Mouse (Mus musculus): ENCODE data around the gene Nub1. TPM values are rescaled to one million over a fixed set of nuclear protein-coding genes. Genes with fewer than 3 reads are reported as not detected.
"Not testable (repeated sequence)": the region's sequence is repeated elsewhere in the genome, so short reads cannot be mapped to it uniquely, and the experiment has no call there.

The Nub1 gene
- total RNA-seq, 2 experiments from 2014 or later, result 30.0 to 33.6 TPM

- intact Hi-C loops (cut with DNase I), result loop anchor here (5.0 kb wide), 1 partner anchor 155 kb away; the partner anchor contains the start of gene Rheb
- not testable (repeated sequence) for DNase-seq (ENCODE audit: low spot score)
Observed at GRCm38 (mm10) chr5:24686671-24687420, 1.5 kb downstream of the Nub1 start.

- DNase-seq (ENCODE audit: low spot score), result no peak
- intact Hi-C loops (cut with DNase I), result loop anchor here (5.0 kb wide), 1 partner anchor 155 kb away; the partner anchor contains the start of gene Rheb
Observed at GRCm38 (mm10) chr5:24687696-24688095, 2.4 kb downstream of the Nub1 start.

- intact Hi-C loops (cut with DNase I), result no loop called here
Observed at GRCm38 (mm10) chr5:24696704-24697103, 11.4 kb downstream of the Nub1 start.

GRCm38 (mm10) chr5:24701271-24701670, 15.9 kb downstream of the Nub1 start:
- DNase-seq (ENCODE audit: low spot score), result no peak
- intact Hi-C loops (cut with DNase I), result no loop called here

More at GRCm38 (mm10) chr5:24696704-24697103, 11.4 kb downstream of the Nub1 start:
- no peak for DNase-seq (ENCODE audit: low spot score)

GRCm38 (mm10) chr5:24704615-24705014, 19.3 kb downstream of the Nub1 start:
- intact Hi-C loops (cut with DNase I), result no loop called here
- DNase-seq (ENCODE audit: low spot score), result no peak

GRCm38 (mm10) chr5:24709962-24710361, 24.6 kb downstream of the Nub1 start:
- intact Hi-C loops (cut with DNase I), result no loop called here
- no peak for DNase-seq (ENCODE audit: low spot score)

- intact Hi-C loops (cut with DNase I), result no loop called here
- no peak for DNase-seq (ENCODE audit: low spot score)
Observed at GRCm38 (mm10) chr5:24711615-24712014, 26.3 kb downstream of the Nub1 start.

- intact Hi-C loops (cut with DNase I), result no loop called here
- no peak for DNase-seq (ENCODE audit: low spot score)
Observed at GRCm38 (mm10) chr5:24713199-24713598, 27.9 kb downstream of the Nub1 start.

GRCm38 (mm10) chr5:24713987-24714386, 28.7 kb downstream of the Nub1 start:
- intact Hi-C loops (cut with DNase I), result no loop called here
- no peak for DNase-seq (ENCODE audit: low spot score)

- intact Hi-C loops (cut with DNase I), result no loop called here
- DNase-seq (ENCODE audit: low spot score), result no peak
Observed at GRCm38 (mm10) chr5:24718076-24718475, 32.7 kb downstream of the Nub1 start.

GRCm38 (mm10) chr5:24719852-24720251, 34.5 kb downstream of the Nub1 start:
- intact Hi-C loops (cut with DNase I), result no loop called here
- no peak for DNase-seq (ENCODE audit: low spot score)

- intact Hi-C loops (cut with DNase I), result no loop called here
- no peak for DNase-seq (ENCODE audit: low spot score)
Observed at GRCm38 (mm10) chr5:24723527-24724269, 38.4 kb downstream of the Nub1 start.

GRCm38 (mm10) chr5:24724270-24724634, 38.9 kb downstream of the Nub1 start:
- DNase-seq (ENCODE audit: low spot score), result no peak
- intact Hi-C loops (cut with DNase I), result no loop called here

- intact Hi-C loops (cut with DNase I), result no loop called here
- DNase-seq (ENCODE audit: low spot score), result no peak
Observed at GRCm38 (mm10) chr5:24724805-24725204, 39.5 kb downstream of the Nub1 start.

- DNase-seq (ENCODE audit: low spot score), result no peak
- intact Hi-C loops (cut with DNase I), result no loop called here
Observed at GRCm38 (mm10) chr5:24725897-24726296, 40.6 kb downstream of the Nub1 start.

- no peak for DNase-seq (ENCODE audit: low spot score)
- intact Hi-C loops (cut with DNase I), result no loop called here
Observed at GRCm38 (mm10) chr5:24726901-24727836, 41.8 kb downstream of the Nub1 start.

- intact Hi-C loops (cut with DNase I), result no loop called here
- no peak for DNase-seq (ENCODE audit: low spot score)
Observed at GRCm38 (mm10) chr5:24729797-24730487, 44.6 kb downstream of the Nub1 start.

- no peak for DNase-seq (ENCODE audit: low spot score)
- intact Hi-C loops (cut with DNase I), result no loop called here
Observed at GRCm38 (mm10) chr5:24730488-24730871, 45.1 kb downstream of the Nub1 start, which contains the start of gene Wdr86. Gene Wdr86 (minus strand): TSS chr5:24730727.

GRCm38 (mm10) chr5:24730986-24731385, 45.7 kb downstream of the Nub1 start:
- intact Hi-C loops (cut with DNase I), result no loop called here

GRCm38 (mm10) chr5:24733134-24733533, 47.8 kb downstream of the Nub1 start:
- no peak for DNase-seq (ENCODE audit: low spot score)
- intact Hi-C loops (cut with DNase I), result no loop called here

More at GRCm38 (mm10) chr5:24730986-24731385, 45.7 kb downstream of the Nub1 start:
- no peak for DNase-seq (ENCODE audit: low spot score)

All from heart, postnatal 25 days (tissue).